ENCODE assay signal across 11 mouse cellular contexts in the genomic region with DNA sequence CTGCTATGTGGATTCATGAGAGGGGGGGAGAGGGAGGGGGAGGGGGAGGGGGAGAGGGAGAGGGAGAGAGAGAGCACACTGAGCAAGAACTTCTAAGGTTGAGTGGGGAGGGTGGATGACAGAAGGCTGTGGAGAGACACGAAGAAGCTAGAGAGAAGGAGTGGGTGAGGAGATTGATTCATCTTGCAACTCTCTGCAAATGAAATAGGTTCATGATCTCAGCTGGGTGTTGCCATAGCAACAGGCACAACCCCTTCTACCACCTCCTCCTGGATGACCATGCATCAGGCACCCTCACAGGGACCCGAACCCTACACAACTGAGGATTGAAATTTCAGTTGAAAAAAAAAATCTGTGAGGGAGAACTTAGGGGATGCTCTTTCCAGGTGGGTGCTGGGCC.
"Had no signal": no experiment of that assay in that cellular context is flagged by ENCODE, and none has a peak within 500 bp of the region (broad histone marks: within the 10 kb centered on the region; RNA-seq: fewer than 3 reads in every experiment).

No protein-coding gene starts in this region.

- ATAC-seq: hindbrain, embryonic 16.5 days; inflammation-experienced regulatory T-cells, adult 6 months; liver, embryonic 12.5 days had no signal

- DNase-seq: kidney, adult 11 months; kidney, adult 9 months; layer of hippocampus, postnatal 36 days; lung, embryonic 14.5 days; lung, postnatal 10 days; lung, postnatal 4 days; thymus, adult 2 months; thymus, postnatal 25 days had no signal
